Mouse (Mus musculus) gastrocnemius, postnatal 10 days (tissue): ENCODE measurements around the gene Olfr312. TPM values are rescaled to one million over a fixed set of nuclear protein-coding genes. Genes with fewer than 3 reads are reported as not detected.

Experiments
- DNase-seq: peaks from one replicate; pipeline ENCODE4 v3.0.0; 2021; ENCODE audit warnings: mixed read lengths
- total RNA-seq, 2 experiments: library from RNA; stranded (reverse); gene quantifications; 2 replicates each; pipeline ENCODE4 v1.2.3; 2021

Olfr312 gene
- total RNA-seq, 2 experiments from 2014 or later, result not detected

DNA sequence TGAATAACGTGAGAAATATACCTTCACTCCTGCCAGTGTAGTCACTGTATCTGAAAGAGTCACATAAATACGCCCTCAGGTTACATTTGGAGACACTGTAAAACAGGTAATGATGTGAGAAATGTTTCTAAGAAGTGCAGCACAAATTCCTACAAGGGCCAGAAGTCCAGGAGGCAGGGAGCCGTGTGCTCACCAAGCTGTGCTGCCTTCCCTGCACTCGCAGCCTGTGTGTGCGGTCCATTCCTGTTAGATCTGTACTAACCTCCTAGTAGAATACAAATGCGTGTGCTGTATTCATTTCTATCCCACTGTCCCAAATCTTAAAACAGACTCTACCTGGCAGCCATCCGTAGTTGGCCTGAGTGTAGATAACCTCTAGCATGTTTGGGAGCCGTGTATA lies 31.7 kb downstream of the Olfr312 start:
- no peak for DNase-seq

DNA sequence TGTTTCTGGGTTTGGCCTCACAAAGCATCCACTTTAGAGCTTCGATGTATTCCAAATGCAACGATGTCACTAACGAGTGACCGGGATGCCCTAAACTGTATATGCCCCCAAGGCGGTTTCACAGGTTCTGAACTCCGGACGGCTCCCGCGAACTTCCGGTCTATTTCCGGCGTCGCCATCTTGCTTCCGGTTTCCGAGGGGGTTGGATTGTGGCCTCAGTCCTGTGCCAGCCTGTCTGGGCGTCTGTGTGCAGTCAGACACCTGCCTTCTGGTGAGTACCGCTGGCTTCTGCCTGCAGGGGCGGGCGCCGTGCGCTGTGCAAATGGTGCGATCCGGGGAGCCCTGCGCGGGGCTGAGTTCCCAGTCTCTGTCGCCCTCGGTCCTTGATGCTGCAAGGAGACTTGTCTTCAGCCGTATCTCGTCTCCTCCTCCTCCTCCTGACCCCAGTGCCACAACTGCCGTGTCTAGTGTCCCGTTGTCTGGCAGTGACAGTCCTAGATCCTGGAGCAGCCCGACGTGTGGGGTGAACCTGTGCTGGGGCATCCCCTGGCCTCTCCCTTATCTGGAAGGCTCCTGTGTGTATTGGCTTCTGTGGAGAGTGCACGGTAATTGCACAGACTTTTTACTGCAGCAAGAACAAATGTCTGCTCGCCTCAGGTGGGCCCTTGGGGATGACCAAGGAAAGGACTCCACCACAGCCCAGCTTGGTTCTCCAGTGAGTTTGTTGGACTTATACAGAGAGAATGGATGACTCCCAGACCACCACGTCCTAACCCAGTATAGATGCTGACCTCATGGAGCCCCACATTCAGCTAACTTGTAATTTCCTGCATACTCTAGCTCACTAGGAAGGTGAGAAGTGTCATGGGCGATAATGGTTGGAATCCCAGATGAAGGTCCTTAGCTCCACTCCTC lies 38.3 kb downstream of the Olfr312 start, which contains the start of gene 2810021J22Rik:
Gene 2810021J22Rik, plus strand, starts transcription at position 178 of the 915 bp plus-strand sequence.
- DNase-seq, result peak; percentile 65

- no peak for DNase-seq
These were observed 38.9 kb downstream of the Olfr312 start for GRCm38 (mm10) chr11:58867954-58868330.

- DNase-seq, result no peak
These were observed 41.9 kb downstream of the Olfr312 start for GRCm38 (mm10) chr11:58870961-58871360.

GRCm38 (mm10) chr11:58883756-58884155 lies 54.7 kb downstream of the Olfr312 start:
- no peak for DNase-seq

Other genes with a start within 250 kb of the Olfr312 start
- gene Olfr324, start 234.1 kb upstream of the Olfr312 start, total RNA-seq, result not detected
- not detected for gene 2210407C18Rik, start 213.2 kb upstream of the Olfr312 start, total RNA-seq
- gene Olfr323, start 198.7 kb upstream of the Olfr312 start, total RNA-seq, result not detected
- gene Trim58, start 188.8 kb upstream of the Olfr312 start, total RNA-seq, result under 1 TPM in 1 of 2 experiments, not detected in 1; 0.27 TPM
- not detected for gene Olfr322, start 170.5 kb upstream of the Olfr312 start, total RNA-seq
- gene Olfr320, start 148.1 kb upstream of the Olfr312 start, total RNA-seq, result not detected
- gene Olfr319, start 130.1 kb upstream of the Olfr312 start, total RNA-seq, result not detected
- not detected for gene Olfr318, start 105.2 kb upstream of the Olfr312 start, total RNA-seq
- not detected for gene Olfr317, start 90.0 kb upstream of the Olfr312 start, total RNA-seq
- gene Olfr316, start 76.5 kb upstream of the Olfr312 start, total RNA-seq, result not detected
- not detected for gene Olfr315, start 56.0 kb upstream of the Olfr312 start, total RNA-seq
- gene Olfr314, start 46.3 kb upstream of the Olfr312 start, total RNA-seq, result not detected
- gene Fam183b, start 27.3 kb upstream of the Olfr312 start, total RNA-seq, result not detected
- not detected for gene Olfr313, start 14.2 kb upstream of the Olfr312 start, total RNA-seq
- gene Olfr311, start 10.0 kb downstream of the Olfr312 start, total RNA-seq, result not detected
- 1 to 10 TPM; 2.4 to 2.5 TPM for gene Gm12258, start 17.9 kb downstream of the Olfr312 start, total RNA-seq
- 1 to 10 TPM; 2.5 to 3.0 TPM for gene 2810021J22Rik, start 38.0 kb downstream of the Olfr312 start, total RNA-seq
- 1 to 10 TPM; 6.0 to 6.5 TPM for gene Zfp39, start 75.0 kb downstream of the Olfr312 start, total RNA-seq
- 1 to 10 TPM in 1 of 2 experiments, not detected in 1; 1.1 TPM for gene Btnl10, start 88.7 kb downstream of the Olfr312 start, total RNA-seq
- gene Rnf187, start 109.7 kb downstream of the Olfr312 start, total RNA-seq, result 100 to 1,000 TPM; 160 to 172 TPM
- 1 to 10 TPM; 7.3 to 8.0 TPM for gene Hist3h2ba, start 119.7 kb downstream of the Olfr312 start, total RNA-seq
- gene Hist3h2a, start 125.4 kb downstream of the Olfr312 start, total RNA-seq, result 10 to 100 TPM; 25.1 to 25.6 TPM
- gene Trim17, start 125.4 kb downstream of the Olfr312 start, total RNA-seq, result under 1 TPM; 0.14 TPM
- gene Trim11, start 148.9 kb downstream of the Olfr312 start, total RNA-seq, result 10 to 100 TPM; 11.1 to 15.4 TPM